Mouse (Mus musculus): ENCODE measurements around the gene Macrod1.

Macrod1 gene

DNA sequence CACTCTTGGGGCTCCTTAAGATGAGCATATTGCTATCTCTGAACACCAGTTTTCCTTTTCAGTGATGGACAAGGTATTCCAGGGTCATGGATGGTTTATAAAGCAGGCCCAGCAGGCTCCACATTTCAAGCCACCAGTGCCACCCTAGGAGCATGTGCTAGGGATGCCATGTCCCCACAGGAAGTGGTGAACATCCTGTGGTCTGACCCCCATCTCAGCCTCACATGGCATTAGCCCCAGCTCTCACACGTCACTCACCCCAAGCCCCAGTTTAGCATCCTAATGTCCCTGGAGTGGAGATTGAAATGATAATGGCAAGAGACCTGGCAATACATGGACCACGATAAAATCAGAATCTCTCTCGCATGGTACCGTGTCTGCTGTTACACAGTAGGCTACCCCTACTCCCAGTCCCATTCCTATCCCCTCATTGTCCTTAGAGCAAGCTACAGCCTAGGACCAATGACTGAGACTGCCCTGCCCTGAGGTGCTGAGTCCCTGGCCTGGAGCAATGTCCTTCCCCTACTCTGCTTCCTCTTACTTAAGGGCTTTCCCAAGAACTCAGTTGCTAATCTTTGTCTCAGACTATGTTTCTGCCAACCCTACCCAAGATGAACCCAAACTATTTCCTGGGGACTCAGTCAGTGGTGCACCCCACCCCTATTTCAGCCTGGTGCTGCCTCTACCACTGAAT is 59.6 kb downstream of the Macrod1 start:
- DNase-seq = no peak

DNA sequence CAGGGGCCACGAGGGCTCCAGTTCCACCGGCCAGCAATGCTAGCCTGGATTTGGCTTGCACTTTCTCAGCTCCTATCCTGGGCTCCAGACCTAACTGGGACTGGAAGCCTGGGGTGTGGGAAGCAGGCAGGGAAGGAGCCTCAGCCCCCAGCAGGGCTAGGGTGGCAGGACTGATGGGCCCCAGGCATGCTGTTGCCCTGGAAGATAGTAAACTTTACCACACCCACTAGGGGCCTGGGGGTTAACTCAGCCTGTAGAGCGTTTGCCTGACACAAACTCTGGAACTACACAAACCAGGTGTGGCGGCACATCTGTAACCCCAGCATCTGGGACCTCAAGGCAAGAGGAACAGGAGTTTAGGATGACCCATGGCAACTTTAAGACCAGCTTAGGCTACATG is 60.5 kb downstream of the Macrod1 start:
- DNase-seq = no peak

DNA sequence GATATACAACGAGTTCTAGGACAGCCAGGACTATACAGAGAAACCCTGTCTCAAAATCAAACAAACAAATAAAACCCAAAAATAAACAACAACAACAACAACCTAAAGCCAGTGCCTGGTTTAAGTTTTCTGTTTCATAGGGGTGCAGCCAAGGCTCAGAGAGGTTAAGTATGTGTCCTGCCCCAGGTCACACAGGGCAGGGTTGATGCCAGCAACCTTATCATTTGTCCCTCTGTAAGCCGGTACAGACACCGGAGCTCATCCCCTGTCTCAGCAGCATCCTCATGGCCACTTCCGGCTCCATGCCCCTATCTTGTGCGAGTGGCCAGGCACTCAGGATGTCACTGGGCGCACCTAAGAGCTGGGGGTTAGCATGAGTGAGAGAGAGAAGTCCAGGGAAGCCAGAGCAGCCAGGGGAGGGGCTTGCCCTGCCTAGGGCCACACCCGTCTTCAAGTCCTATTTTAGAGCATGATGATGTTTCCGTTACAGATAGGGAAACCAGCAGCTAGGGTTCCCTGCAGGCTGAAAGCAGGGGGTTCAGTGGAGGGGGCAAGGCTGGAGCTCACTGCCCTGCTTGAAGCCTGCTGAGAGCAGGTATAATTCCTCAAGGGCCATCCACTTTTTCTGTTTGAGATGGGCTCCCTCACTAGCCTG is 61.2 kb downstream of the Macrod1 start:
- no peak for DNase-seq

DNA sequence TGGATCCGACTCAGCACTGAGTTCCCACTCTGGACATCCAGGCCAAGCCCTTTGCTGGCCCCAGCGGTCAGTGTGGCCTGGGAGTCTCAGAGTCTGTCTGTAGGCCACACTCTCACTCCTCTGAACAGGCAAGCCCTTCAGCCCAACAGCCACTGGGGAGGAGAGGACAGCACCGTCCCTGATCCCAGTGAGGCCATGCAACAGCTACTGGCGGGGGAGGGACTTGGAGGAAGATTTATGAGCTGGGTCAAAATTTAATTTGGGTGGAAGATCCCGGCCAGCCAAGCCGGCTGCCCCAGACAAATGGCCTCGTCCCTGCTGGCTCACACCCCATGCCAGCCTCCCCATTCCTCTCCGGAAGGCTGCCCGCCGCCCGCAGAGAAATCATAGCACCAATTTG is 64.6 kb downstream of the Macrod1 start:
- peak; percentile 55 for DNase-seq

DNA sequence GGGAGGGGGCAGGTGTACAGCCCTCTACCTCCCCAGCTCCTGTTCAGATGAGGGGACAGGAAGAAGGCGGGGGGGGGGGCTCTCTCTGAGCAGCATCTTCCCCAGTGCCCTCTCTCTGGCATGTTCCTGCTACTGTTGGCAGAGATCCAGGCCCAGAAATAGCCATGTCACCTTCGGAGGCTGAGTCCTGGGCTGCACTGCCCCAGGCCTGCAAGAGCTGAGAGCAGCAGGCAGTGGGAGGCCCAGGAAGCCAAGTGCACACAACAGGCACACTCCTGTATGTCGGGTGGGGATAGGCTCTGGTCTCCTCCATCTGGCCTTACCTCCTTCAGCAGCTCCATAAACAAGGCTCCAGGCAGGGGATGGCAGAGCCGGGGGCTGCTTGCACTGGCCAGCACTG is 65.7 kb downstream of the Macrod1 start:
- DNase-seq = no peak

DNA sequence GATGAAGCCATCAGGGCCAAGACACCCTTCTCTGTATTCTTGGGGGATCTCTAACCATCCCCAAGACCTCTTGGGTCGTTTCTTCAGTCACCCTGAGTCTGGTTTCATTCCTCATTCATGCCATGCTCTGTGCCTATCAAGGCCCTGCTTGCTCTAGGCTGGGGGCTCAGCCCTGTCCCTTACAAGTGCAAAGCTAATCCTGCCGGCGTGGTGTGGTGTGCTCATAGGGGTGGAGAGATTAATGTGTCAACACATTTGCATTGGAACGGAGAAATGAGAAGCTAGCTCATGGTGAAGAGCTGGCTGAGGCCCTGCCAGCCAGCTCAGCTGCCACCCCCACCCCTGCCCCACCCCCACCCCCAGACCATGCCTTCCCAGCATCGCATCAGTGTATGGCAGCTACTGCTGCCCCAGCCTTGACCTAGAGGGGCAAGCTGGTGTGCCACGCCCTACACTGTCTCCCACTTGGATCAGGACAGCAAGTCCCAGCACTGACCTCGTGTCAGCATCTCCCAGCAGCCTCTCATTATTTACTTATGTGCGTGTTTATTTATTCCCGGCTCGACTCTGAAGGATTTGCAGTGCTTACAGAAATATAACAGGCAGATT is 66.2 kb downstream of the Macrod1 start:
- DNase-seq = no peak

DNA sequence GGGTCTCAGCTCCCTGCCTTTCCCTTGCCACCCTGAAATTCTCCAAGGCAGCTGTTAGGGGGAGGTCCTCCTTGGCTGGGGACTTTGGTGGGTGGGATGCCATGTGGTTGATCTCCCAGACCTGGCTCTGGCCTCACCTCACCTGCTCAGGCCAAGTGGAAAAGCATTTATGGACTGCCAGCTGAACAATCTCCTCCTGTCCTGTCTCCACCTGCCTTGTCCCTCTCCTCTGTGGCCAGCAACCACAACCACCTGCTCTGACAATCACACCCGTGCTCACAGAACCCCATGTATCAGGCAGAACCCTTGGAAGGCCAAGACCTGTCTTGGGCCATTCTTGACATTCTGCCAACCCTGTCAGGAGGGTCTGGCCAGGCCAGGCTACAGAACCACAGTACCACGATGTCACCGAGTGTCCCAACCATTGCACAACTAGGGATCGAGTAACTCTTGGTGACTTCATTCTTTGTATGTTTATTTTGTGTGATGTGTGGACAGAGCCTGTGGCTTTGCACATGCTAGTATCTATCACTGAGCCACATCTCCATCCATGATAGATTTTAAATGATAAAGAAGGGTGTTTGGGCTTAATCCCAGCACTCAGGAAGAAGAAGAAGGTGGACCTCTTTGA is 69.0 kb downstream of the Macrod1 start:
- DNase-seq = no peak

DNA sequence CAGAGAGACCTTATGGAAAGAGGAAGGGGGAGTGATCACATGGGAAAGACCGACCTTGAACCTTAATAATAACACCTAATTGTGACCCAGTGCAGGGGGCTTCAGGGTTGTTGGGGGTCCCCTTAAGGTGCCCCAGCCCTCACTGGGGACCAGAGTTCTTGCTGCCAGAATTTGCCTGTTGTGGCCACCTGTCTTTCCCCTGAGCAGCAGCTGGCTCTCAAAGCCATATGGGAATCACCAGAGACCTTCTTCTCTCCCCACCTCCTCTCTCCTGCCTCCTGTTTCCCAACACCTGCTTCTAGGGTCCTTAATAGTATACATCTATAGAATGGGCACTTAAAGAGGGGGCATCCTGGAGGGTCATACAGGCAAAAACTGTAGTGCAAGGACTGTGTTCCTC is 69.6 kb downstream of the Macrod1 start:
- no peak for DNase-seq

DNA sequence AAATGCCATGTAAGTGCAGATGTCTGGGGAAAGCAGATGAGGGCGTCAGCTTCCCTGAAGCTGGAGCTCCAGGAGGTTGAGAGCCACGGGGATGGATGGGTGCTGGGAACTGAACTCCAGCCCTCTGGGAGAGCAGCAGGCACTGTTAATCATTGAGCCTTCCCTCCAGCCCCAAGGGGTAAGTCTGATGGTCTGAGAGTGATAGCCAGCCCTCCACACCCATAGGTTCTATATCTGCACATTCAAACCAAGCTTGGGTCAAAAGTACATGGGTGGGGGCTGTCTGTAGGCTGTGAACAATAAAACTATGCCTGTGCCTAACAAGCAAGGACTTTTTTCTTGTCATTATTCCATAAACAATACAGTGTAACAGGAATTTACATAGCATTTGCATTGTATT is 70.3 kb downstream of the Macrod1 start:
- DNase-seq = no peak

DNA sequence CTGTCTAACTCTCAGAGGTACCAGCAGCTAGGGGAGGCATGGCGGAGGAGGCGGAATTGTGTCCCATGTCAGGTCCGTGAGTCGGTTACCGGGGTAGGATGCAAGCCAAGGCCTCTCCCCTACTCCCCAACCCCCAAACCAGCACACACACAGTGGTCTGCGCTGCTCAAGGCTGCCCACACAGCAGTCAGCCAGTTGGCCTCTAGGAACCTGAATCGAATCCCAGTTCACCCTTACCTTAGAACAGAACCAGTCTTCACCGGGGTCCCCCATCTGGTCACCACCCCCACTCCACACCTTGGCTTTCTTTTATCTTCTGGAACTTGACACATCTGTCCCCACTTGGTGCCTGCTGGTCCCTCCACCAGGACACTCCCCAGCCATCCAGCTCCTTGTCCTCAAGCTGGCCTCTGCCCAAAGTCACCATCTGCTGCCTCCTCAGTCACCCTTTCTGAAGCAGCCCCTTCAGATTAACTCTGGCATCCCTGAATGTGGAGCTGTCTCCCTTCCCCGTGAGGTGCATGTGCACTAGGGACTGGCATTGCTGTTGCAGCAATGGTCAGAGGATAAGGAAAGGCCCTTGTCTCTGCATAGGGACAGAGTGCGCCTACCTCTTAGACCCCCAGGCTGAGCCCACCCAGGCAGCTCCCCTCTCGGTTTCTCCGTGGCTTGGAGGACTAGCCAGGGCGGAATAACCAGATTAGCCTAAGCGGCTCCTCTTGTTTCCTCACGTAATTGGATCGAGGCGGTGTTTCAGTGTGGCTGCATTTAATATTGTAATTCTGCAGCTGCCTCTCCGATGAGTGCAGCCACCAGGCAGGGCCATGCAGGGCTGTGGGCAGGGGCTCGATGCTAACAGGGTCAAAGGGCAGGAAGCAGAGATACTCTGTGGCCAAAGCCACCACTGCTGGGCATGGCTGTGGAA is 72.2 kb downstream of the Macrod1 start:
- no peak for DNase-seq

DNA sequence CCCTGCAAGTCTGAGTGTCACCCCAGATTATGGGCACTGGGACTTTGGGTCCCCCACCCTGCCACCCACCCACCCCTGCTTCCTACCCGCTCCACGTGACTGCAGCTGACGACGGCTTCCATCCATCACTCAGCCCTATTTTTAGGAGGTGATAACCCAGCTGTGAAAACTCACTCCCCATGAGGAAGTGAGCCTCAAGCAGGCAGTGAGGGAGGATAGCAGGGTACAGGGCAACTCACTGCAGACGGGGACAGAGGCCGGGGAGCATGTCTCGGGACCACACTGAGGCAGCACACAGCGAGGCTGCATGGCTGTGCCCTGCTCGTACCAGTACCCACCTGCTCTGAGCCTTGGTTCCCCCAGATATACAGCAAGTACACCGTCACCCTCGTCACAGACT is 73.7 kb downstream of the Macrod1 start:
- DNase-seq = no peak

DNA sequence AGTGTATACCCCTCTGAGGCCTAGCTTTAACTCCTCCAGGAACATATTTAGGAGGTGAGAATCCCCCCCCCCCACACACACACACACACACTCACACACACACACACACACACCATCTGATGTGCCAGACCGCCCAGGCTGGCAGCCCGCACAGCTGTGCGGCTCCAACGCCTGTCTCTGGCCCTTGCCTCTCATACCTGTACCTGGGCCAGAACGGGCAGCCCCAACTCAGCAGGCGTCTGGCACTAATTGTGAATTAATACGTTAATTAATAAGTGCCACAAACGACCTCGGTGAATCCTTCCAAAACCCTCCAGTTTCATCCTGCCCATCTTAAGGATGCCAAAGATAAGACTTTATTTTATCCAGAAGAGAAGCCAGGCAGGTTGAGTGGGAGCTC is 76.8 kb downstream of the Macrod1 start:
- no peak for DNase-seq

DNA sequence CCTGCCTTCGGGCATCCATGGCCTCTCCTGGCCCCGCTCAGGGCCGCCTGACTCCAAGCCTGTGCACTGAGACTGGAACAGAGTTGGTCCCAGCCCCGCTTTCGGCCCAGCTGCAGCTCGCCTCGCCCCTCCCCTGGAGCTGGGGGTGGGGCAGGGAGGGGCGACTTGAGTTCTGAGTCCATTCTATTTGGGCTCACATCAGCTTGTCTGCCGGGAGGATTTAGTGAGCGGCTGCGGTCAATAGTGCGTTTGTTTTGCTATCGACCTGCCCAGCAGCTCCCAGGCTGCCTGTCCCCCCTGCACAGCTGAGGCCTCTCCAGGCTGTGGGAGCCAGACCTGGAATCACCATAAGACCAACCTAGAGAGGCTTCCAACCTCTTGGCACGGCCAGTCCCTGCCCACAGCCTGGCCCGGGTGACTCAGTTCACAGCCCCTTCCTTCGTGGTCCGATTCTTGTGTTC is 78.1 kb downstream of the Macrod1 start:
- peak; percentile 75 for DNase-seq

DNA sequence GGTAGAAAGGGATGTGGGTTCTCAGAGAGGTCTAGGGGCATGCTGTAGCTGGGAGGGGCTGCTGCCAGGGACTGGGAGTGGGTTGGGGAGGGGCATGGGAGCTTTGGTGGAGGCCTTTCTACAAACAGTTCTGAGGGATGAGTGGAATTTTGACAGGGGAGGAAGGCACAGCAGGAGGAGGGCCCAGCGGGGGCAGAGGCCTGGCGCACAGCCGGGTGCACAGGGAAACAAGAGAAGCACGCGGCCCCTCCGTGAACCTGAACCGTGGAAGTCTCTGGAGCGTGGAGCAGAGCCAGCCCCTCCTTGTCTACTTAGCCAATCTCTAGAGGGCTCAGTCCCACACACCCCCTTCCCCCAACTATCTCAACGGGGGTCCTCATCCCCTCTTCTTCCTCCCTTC is 78.9 kb downstream of the Macrod1 start:
- DNase-seq = peak; percentile 82

DNA sequence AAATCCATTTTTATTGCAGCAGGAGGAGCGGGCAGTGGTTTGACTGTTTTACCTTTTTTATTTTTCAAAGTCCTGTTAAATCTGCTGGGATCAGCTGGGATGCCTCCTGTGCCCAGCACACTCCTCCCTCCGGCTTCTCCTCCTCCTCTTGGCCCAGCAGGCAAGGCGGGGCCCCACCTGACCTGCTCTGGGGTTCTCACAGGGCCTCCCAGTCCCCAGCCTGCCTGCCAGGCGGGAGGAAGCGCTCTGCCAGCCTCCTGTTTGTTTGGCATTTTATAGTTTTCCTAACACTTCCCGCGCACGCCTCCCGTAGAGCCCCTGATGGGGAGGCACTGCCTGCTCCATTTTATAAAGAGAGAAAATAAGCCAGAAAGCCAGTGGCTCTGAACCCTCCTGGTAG is 79.4 kb downstream of the Macrod1 start:
- DNase-seq = peak; percentile 77

DNA sequence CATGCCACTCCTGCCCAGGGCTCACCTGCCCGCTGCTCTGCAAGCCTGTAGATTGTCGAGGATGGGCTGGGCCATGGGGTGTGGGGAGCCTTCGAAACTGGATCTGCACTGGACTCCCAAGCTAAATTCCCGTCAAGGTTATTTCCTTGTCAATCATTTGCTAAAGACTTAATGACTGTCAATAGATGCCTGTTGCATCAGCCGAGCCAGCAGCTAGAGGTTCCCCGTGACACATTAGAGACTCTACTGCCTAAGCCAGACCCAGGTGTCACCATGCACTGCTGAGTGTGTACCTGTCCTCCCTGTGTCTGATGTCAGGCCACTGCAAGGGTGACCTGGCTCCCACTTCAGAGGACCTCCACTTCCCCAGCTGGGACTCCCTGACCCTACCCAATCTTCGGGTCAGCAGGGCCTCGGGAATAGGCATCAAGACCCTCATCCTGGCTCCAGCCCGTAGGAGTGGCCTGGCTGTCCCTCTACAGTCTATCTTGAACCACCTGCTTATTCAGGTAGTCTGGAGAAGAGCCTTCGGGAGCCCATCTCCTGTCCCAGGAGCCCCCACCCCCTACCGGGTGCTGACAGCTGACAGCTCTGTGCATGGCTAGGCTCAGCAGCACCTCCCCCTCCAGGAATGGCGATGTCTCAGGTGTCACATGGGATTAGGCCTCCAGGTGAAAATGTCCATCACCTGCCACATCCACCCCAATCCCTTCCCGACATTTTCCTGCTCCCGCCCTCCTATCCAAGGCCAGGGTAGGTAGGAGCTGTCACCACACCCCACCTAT is 80.3 kb downstream of the Macrod1 start:
- peak; percentile 69 for DNase-seq

DNA sequence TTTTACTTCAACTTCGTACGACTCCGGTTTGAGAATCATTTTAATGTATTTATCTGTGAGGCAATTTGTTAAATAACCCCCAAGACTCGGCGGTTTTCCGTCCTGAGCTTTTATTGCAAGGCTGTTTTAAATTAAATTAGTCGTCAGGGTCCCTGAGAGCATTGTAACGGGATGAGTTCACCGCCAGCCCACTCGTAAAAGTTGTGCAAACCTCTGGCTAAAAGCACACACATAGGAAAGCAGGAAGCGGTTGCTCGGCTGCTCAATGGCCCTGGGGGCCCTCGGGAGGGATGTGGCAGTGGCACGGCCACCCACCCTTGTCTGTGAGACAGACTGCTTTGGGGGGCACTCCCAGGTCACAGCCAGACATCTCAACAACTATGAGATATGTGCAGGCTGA is 81.7 kb downstream of the Macrod1 start:
- DNase-seq = no peak

DNA sequence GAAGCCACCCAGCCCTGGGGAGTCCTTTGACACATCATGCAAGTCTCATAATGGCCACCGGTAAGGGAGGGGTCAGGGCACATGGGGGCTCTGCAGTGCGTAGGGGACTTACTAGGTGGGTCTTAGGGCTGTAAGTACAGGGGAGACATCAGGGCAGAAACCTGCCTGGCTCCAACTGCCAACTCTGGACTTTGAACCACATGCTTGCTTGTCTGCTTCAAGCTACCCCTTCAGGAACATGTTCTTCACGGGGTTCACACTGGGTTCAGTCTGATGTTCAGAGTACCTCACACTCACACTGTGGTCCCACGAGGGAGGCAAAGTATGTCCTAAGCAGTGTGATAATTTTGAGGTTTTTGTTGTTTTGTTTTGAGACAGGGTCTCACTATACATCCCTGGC is 82.7 kb downstream of the Macrod1 start:
- no peak for DNase-seq

DNA sequence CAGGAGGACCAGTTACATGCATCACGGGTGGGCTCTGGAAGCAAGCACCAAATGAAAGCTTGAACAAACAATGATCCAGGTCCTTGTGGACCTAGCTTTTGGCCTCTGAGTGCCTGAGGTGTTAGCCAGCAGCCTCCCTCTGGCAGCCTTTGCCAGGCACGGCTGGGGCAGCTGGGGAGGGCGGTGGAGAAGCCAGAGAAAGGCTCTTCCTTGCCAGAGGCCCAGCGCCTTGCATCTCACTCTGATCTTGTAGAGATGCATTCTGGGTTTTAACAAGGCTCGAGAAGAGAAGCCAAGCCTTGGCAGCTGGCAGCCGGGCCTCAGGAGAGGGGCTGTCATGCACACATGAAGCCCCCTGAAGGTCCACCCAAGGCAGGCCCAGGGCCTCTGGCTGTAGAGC is 83.8 kb downstream of the Macrod1 start:
- no peak for DNase-seq

DNA sequence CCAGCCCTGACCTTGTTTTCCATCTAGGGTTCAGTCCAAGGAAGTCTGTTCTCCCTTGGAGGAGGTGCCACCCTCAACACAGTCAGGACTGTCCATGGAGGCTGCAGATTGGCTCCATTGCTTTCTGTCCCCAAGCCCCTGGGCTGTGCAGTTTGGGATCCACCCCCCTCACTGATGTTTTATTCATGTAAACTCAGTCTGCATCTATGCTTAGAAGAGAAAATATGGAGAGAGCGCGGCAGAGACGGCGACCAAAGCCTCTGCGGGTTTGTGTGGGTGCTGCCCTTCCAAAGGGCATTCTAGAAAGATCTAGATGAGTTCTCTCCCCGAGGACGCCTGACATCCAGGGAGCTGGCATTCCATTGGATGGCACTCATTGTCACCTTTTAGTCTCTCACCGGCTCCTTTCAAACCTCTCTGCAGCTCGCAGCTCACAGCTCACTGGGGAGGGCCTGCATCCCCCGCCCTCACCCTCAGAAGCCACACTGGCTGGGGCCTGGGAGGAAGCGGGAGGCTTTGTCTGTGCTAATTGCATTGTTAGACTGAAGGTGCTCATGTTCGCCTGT is 84.3 kb downstream of the Macrod1 start:
- DNase-seq = no peak

DNA sequence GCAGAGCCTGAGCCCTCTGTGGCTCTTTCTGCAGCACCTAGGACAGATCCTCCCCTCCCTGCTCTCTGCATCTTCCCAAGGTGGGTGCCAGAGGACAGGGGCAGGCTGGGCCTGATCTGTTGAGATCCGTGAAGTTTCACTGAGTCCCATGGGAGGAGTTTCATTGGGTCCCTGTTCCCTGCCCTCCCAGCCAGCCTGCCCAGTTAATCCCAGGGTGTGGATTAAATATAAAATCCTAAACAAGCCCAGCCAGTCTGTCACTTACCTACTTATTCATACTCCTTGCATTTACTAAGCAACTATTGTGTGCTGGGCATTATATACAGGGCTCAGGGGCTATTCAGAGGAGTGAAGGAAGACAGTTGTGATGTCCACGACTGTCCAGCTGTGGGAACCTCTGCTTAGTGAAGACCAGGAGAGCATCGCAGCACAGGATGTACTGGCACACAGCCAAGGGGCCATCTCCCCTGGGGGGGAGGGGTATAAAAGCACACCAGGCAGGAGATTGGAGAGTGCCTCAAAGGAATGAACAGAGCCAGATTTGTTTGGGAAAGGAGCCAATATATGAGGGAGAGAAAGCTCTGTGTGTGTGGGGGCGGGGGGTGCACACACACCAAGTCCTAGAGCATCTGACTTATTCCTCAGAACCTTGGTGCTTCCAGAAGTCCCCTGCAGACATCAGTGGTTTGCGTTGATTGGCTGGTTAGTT is 85.8 kb downstream of the Macrod1 start:
- DNase-seq = no peak
